Mouse (Mus musculus): ENCODE data around the gene A930033H14Rik. TPM values are rescaled to one million over a fixed set of nuclear protein-coding genes. Genes with fewer than 3 reads are reported as not detected.
A peak's percentile ranks its signal among the peaks of the same experiment; 100 is the strongest.

A930033H14Rik gene
- total RNA-seq (2018; cell fraction: chromatin; rRNA removed) = 10 to 100 TPM in 2 of 26 experiments, 1 to 10 TPM in 24; 1.5 to 10.8 (median 5.5) TPM
- total RNA-seq (2018; cell fraction: cytosol; rRNA removed) = 1 to 10 TPM in 2 of 26 experiments, under 1 TPM in 24; 0.18 to 1.3 (median 0.45) TPM
- total RNA-seq (2018; cell fraction: nucleus; rRNA removed) = 10 to 100 TPM in 5 of 26 experiments, 1 to 10 TPM in 21; 2.6 to 17.0 (median 7.7) TPM
- polyA plus RNA-seq (2018) = 0.46 to 0.94 TPM (median 0.87 TPM) in 3 replicates

GRCm38 (mm10) chr10:69212542-69213440, at the start of gene A930033H14Rik:
Gene A930033H14Rik (minus strand): TSS chr10:69213098.
- Histone ChIP-seq H3K27ac (peak within 1 kb of the TSS; percentile 94), H3K36me3 (ENCODE audit: inconsistent target) (no peaks in the 10 kb centered on the region)
- 1% methylated on average over 83 of the region's 84 CpGs for WGBS (ENCODE audit: missing documents)

GRCm38 (mm10) chr10:69259929-69260328, 47.0 kb upstream of the A930033H14Rik start:
- H3K36me3 ChIP-seq (ENCODE audit: inconsistent target) = no peaks in the 10 kb centered on the region
- WGBS (ENCODE audit: missing documents) = 87% methylated on average over 8 of the region's 8 CpGs
- no peak overlapping the region for H3K4me3 ChIP-seq (ENCODE audit: inconsistent target)
- H3K79me2 ChIP-seq (ENCODE audit: inconsistent target) = no peaks in the 10 kb centered on the region
- H3K27ac ChIP-seq = no peak overlapping the region

More at GRCm38 (mm10) chr10:69212542-69213440, at the start of gene A930033H14Rik:
- no peaks in the 10 kb centered on the region; the same call in 1 of the 2 replicates for H3K79me2 ChIP-seq (ENCODE audit: inconsistent target)
- H3K4me3 ChIP-seq (ENCODE audit: inconsistent target) = peak within 1 kb of the TSS; percentile 64

GRCm38 (mm10) chr10:69259161-69259560, 46.3 kb upstream of the A930033H14Rik start:
- 75% methylated on average over 2 of the region's 2 CpGs for WGBS (ENCODE audit: missing documents)
- H3K79me2 ChIP-seq (ENCODE audit: inconsistent target) = no peaks in the 10 kb centered on the region
- no peak overlapping the region for H3K27ac ChIP-seq
- no peaks in the 10 kb centered on the region for H3K36me3 ChIP-seq (ENCODE audit: inconsistent target)
- no peak overlapping the region for H3K4me3 ChIP-seq (ENCODE audit: inconsistent target)

GRCm38 (mm10) chr10:69258588-69258987, 45.7 kb upstream of the A930033H14Rik start:
- H3K27ac ChIP-seq = no peak overlapping the region
- 96% methylated on average over 9 of the region's 9 CpGs for WGBS (ENCODE audit: missing documents)

GRCm38 (mm10) chr10:69257592-69258133, 44.8 kb upstream of the A930033H14Rik start:
- WGBS (ENCODE audit: missing documents) = 47% methylated on average over 6 of the region's 6 CpGs
- Histone ChIP-seq H3K36me3 (ENCODE audit: inconsistent target) (no peaks in the 10 kb centered on the region), H3K27ac (no peak overlapping the region), H3K79me2 (ENCODE audit: inconsistent target) (no peaks in the 10 kb centered on the region), H3K4me3 (ENCODE audit: inconsistent target) (no peak overlapping the region)

More at GRCm38 (mm10) chr10:69258588-69258987, 45.7 kb upstream of the A930033H14Rik start:
- H3K79me2 ChIP-seq (ENCODE audit: inconsistent target) = no peaks in the 10 kb centered on the region
- H3K4me3 ChIP-seq (ENCODE audit: inconsistent target) = no peak overlapping the region
- no peaks in the 10 kb centered on the region for H3K36me3 ChIP-seq (ENCODE audit: inconsistent target)

- WGBS (ENCODE audit: missing documents) = 95% methylated on average over 5 of the region's 5 CpGs
- H3K36me3 ChIP-seq (ENCODE audit: inconsistent target) = no peaks in the 10 kb centered on the region
- H3K4me3 ChIP-seq (ENCODE audit: inconsistent target) = no peak overlapping the region
- H3K79me2 ChIP-seq (ENCODE audit: inconsistent target) = no peaks in the 10 kb centered on the region
- H3K27ac ChIP-seq = no peak overlapping the region
These were observed 42.7 kb upstream of the A930033H14Rik start for GRCm38 (mm10) chr10:69255594-69255993.

GRCm38 (mm10) chr10:69254390-69254847, 41.5 kb upstream of the A930033H14Rik start:
- Histone ChIP-seq H3K27ac (peak overlapping the region; percentile 94), H3K36me3 (ENCODE audit: inconsistent target) (no peaks in the 10 kb centered on the region), H3K4me3 (ENCODE audit: inconsistent target) (no peak overlapping the region), H3K79me2 (ENCODE audit: inconsistent target) (no peaks in the 10 kb centered on the region)
- 5% methylated on average over 8 of the region's 8 CpGs for WGBS (ENCODE audit: missing documents)

GRCm38 (mm10) chr10:69253686-69254080, 40.8 kb upstream of the A930033H14Rik start:
- H3K79me2 ChIP-seq (ENCODE audit: inconsistent target) = no peaks in the 10 kb centered on the region
- WGBS (ENCODE audit: missing documents) = 85% methylated on average over 5 of the region's 5 CpGs
- H3K27ac ChIP-seq = peak overlapping the region; percentile 94

GRCm38 (mm10) chr10:69253075-69253685, 40.3 kb upstream of the A930033H14Rik start:
- Histone ChIP-seq H3K27ac (peak overlapping the region; percentile 94), H3K4me3 (ENCODE audit: inconsistent target) (no peak overlapping the region), H3K36me3 (ENCODE audit: inconsistent target) (no peaks in the 10 kb centered on the region), H3K79me2 (ENCODE audit: inconsistent target) (no peaks in the 10 kb centered on the region)
- WGBS (ENCODE audit: missing documents) = 39% methylated on average over 5 of the region's 5 CpGs

More at GRCm38 (mm10) chr10:69253686-69254080, 40.8 kb upstream of the A930033H14Rik start:
- no peaks in the 10 kb centered on the region for H3K36me3 ChIP-seq (ENCODE audit: inconsistent target)
- no peak overlapping the region for H3K4me3 ChIP-seq (ENCODE audit: inconsistent target)

GRCm38 (mm10) chr10:69252112-69253074, 39.5 kb upstream of the A930033H14Rik start:
- no peaks in the 10 kb centered on the region for H3K36me3 ChIP-seq (ENCODE audit: inconsistent target)
- no peak overlapping the region for H3K4me3 ChIP-seq (ENCODE audit: inconsistent target)
- peak overlapping the region; percentile 94 for H3K27ac ChIP-seq
- H3K79me2 ChIP-seq (ENCODE audit: inconsistent target) = no peaks in the 10 kb centered on the region
- WGBS (ENCODE audit: missing documents) = 49% methylated on average over 17 of the region's 17 CpGs

- Histone ChIP-seq H3K27ac (no peak overlapping the region), H3K4me3 (ENCODE audit: inconsistent target) (no peak overlapping the region), H3K36me3 (ENCODE audit: inconsistent target) (no peaks in the 10 kb centered on the region), H3K79me2 (ENCODE audit: inconsistent target) (no peaks in the 10 kb centered on the region)
- 86% methylated on average over 5 of the region's 6 CpGs for WGBS (ENCODE audit: missing documents)
These were observed 38.4 kb upstream of the A930033H14Rik start for GRCm38 (mm10) chr10:69251254-69251653.

GRCm38 (mm10) chr10:69248261-69249160, 35.6 kb upstream of the A930033H14Rik start:
- H3K4me3 ChIP-seq (ENCODE audit: inconsistent target) = no peak overlapping the region
- H3K27ac ChIP-seq = no peak overlapping the region
- H3K36me3 ChIP-seq (ENCODE audit: inconsistent target) = no peaks in the 10 kb centered on the region
- WGBS (ENCODE audit: missing documents) = 92% methylated on average over 29 of the region's 29 CpGs
- no peaks in the 10 kb centered on the region for H3K79me2 ChIP-seq (ENCODE audit: inconsistent target)

Data from macrophage (primary cell).